Mouse (Mus musculus) ES-Bruce4 (cell line): ENCODE results near the gene Rpa2.

Source experiments
- CTCF ChIP-seq: IDR thresholded peaks from one replicate; pipeline ENCODE4 v1.8.1; 2011; ENCODE audit warnings: low read depth, low read length
- EP300 ChIP-seq: IDR thresholded peaks from 2 replicates; pipeline ENCODE4 v1.6.1; 2011; ENCODE audit warnings: low read depth, low read length; ENCODE audit not compliant: insufficient read depth
- POLR2A ChIP-seq: IDR thresholded peaks from one replicate; pipeline ENCODE4 v1.8.1; 2011; ENCODE audit warnings: low read length; ENCODE audit not compliant: insufficient read depth

- TF ChIP-seq CTCF (no peak), POLR2A (no peak), EP300 (no peak)
These were observed 32.7 kb upstream of the Rpa2 start for GRCm38 (mm10) chr4:132735389-132735788.
